Mouse (Mus musculus): ENCODE data around the gene Plppr3.

- TF ChIP-seq POLR2A (IDR thresholded peaks at IDR 0.05; ENCODE audit: borderline replicate concordance, low read depth, low read length) (peak; percentile 63; the same call in 1 of the 2 replicates), CTCF (IDR thresholded peaks at IDR 0.05; ENCODE audit: low read depth, low read length) (no peak)
Measured at GRCm38 (mm10) chr10:79853860-79854795, 20.3 kb downstream of the Plppr3 start, which contains the start of gene Ptbp1.

Data from bone marrow macrophage, adult 2 months (primary cell).